Mouse (Mus musculus) stomach, postnatal 0 days (tissue): ENCODE data around the gene Sh2d2a.

Source experiments
- CTCF ChIP-seq: IDR thresholded peaks from 2 replicates; pipeline ENCODE4 v1.5.1; 2016; ENCODE audit warnings: antibody characterized with exemption, low read depth, mild to moderate bottlenecking, moderate library complexity
- EP300 ChIP-seq: optimal IDR thresholded peaks from 2 replicates; pipeline ENCODE3; 2016; ENCODE audit warnings: antibody characterized with exemption

- TF ChIP-seq CTCF: 0 out of 2 replicates have a peak, but pooled peaks have one; percentile 5
- TF ChIP-seq EP300: no peak
Observed at GRCm38 (mm10) chr3:87809322-87809962, 37.1 kb upstream of the Sh2d2a start.
